Mouse (Mus musculus) embryonic facial prominence, embryonic 13.5 days (tissue): Measurements from ENCODE around the gene Dicer1. TPM values are rescaled to one million over a fixed set of nuclear protein-coding genes. Genes with fewer than 3 reads are reported as not detected.

Experiments used
- ATAC-seq: fragments of 200-750 bp; cut with Nextera tagmentation; 2 replicates; pipeline ENCODE4 v1.8.0; 2017; ENCODE audit warnings: low read depth; ENCODE audit not compliant: insufficient number of reproducible peaks, insufficient read depth, low FRiP score, low TSS enrichment
- H3K27ac ChIP-seq: fragments of 300-500 bp; sonication (generic); 2 replicates; pipeline ENCODE4 v1.5.1; 2015; ENCODE audit warnings: moderate library complexity, mild to moderate bottlenecking, inconsistent platforms
- H3K27me3 ChIP-seq: fragments of 300-500 bp; sonication (generic); 2 replicates; pipeline ENCODE4 v1.6.1; 2015; ENCODE audit warnings: mild to moderate bottlenecking, inconsistent platforms
- H3K36me3 ChIP-seq: fragments of 300-500 bp; sonication (generic); 2 replicates; pipeline ENCODE4 v1.6.1; 2015; ENCODE audit warnings: mild to moderate bottlenecking, inconsistent platforms
- H3K4me1 ChIP-seq: fragments of 300-500 bp; sonication (generic); 2 replicates; pipeline ENCODE4 v1.6.1; 2015; ENCODE audit warnings: inconsistent platforms
- H3K4me2 ChIP-seq: fragments of 300-500 bp; sonication (generic); 2 replicates; pipeline ENCODE4 v1.6.1; 2015; ENCODE audit warnings: moderate library complexity, mild to moderate bottlenecking, inconsistent platforms
- H3K4me3 ChIP-seq: fragments of 300-500 bp; sonication (generic); 2 replicates; pipeline ENCODE4 v1.5.1; 2015; ENCODE audit warnings: mild to moderate bottlenecking, inconsistent platforms
- H3K9ac ChIP-seq: fragments of 300-500 bp; sonication (generic); 2 replicates; pipeline ENCODE4 v1.6.1; 2015; ENCODE audit warnings: mild to moderate bottlenecking, inconsistent platforms
- H3K9me3 ChIP-seq: fragments of 300-500 bp; sonication (generic); 2 replicates; pipeline ENCODE4 v1.6.1; 2016; ENCODE audit warnings: inconsistent platforms
- WGBS: fragments of 180-500 bp; shearing (Covaris S2); methylation state at CpG from one replicate; pipeline ENCODE4 v1.1.7; 2015; ENCODE audit warnings: mixed read lengths; 5-methylcytosine and 5-hydroxymethylcytosine counted together
- polyA plus RNA-seq: library from polyadenylated mRNA; unstranded; fragments of >200 nt; fragmentation: Nextera tagmentation; extraction: Ambion mirVana; gene quantifications from 2 replicates; pipeline ENCODE4 v1.2.1, GENCODE M21; 2015

Dicer1 gene
- polyA plus RNA-seq, 1 experiment from 2014 or later = 47.2 TPM

DNA sequence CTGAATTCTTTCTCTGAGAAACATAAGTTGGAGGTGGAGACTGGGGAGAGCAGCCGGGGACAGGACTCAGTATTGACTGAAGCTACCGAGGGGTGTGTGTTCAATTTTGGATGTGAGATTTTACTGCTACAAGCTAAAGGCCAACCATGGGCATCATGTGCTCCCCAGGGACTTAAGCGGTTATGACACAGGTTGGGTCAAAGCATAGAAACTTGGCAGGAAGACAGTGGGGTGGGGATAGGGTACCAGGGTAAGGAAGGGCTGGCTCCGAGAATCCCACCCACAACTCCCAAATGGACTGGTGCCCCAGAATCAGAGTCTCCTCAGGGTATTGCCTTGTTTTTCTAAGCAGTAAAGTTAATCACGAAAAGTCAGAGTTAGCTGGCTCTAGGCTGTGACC, 13.4 kb upstream of the Dicer1 start:
- H3K4me2 ChIP-seq = no peak overlapping the region
- no peaks in the 10 kb centered on the region for H3K36me3 ChIP-seq
- H3K4me3 ChIP-seq = no peak overlapping the region
- H3K9ac ChIP-seq = no peak overlapping the region
- no peak for ATAC-seq
- H3K27me3 ChIP-seq = no peaks in the 10 kb centered on the region
- no peaks in the 10 kb centered on the region; the same call in 1 of the 2 replicates for H3K4me1 ChIP-seq
- H3K27ac ChIP-seq = no peak overlapping the region
- no peaks in the 10 kb centered on the region for H3K9me3 ChIP-seq
- WGBS = 78% methylated on average over 5 of the region's 5 CpGs

DNA sequence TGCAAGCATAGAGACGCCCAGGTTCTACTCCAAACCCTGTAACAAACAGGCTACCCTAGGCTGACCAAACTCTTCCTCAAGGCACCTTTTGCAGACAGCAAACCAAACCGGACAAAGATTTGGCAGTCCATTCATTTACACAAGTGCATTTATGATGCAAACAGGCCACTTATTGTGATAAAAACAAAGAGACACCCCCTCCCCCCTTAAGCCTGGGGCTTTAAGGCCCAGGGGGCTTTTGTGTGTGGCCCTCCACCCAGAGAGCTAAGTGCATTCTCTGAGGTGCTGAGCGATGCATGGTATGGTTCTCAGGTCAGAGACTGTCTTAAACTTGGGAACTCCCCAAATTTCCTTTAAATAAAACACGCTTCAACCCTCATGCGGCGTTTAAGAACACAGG, 12.2 kb upstream of the Dicer1 start:
- no peaks in the 10 kb centered on the region for H3K36me3 ChIP-seq
- no peak overlapping the region for H3K27ac ChIP-seq
- no peaks in the 10 kb centered on the region; the same call in 1 of the 2 replicates for H3K4me1 ChIP-seq
- H3K27me3 ChIP-seq = no peaks in the 10 kb centered on the region
- H3K4me3 ChIP-seq = no peak overlapping the region
- ATAC-seq = no peak
- H3K4me2 ChIP-seq = no peak overlapping the region
- no peak overlapping the region for H3K9ac ChIP-seq
- H3K9me3 ChIP-seq = no peaks in the 10 kb centered on the region
- 58% methylated on average over 6 of the region's 6 CpGs for whole genome bisulfite sequencing

DNA sequence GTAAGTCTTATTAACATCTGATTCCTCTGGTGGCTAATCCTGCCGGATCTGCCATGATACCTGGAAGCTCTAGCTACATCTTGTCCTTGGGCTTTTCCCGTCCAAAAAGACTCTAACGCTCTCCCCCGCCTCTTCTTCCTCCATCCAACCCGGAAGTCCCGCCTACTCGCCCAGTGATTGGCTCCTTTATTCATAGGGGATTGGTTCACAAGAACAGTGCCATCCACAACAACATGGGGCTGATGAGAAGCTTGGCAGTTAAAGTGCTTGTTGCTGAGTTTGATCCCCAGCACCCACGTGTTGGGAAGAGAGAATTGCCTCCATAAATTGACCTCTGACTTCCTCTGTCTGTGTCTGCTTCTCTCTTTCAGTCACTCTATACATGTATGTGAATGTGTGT, 9.7 kb upstream of the Dicer1 start:
- no peak for ATAC-seq
- no peak overlapping the region for H3K4me2 ChIP-seq
- 82% methylated on average over 8 of the region's 8 CpGs for WGBS

DNA sequence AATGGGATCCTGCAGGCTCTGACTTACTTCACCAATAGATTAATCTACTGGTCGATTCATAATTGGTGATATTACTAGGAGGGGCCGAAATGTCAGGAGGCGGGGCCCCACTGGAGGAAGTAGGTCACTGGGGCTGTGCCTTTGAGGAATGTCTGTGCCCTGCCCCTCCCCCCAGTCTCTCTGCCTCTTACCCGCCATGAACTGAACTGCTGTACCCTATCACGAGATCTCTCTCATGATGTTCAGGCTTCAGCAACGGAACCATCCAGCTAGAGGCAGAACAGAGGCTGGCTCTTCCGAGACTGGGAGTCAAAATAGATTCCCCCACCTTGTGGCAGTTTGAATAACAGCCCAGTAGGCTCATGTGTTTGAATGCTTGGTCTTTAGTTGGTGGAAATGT, 6.3 kb upstream of the Dicer1 start:
- ATAC-seq = no peak

More for the DNA sequence above, 9.7 kb upstream of the Dicer1 start:
- Histone ChIP-seq H3K9ac (no peak overlapping the region), H3K4me3 (no peak overlapping the region), H3K9me3 (no peaks in the 10 kb centered on the region), H3K27ac (no peak overlapping the region), H3K27me3 (no peaks in the 10 kb centered on the region), H3K36me3 (no peaks in the 10 kb centered on the region), H3K4me1 (no peaks in the 10 kb centered on the region)

DNA sequence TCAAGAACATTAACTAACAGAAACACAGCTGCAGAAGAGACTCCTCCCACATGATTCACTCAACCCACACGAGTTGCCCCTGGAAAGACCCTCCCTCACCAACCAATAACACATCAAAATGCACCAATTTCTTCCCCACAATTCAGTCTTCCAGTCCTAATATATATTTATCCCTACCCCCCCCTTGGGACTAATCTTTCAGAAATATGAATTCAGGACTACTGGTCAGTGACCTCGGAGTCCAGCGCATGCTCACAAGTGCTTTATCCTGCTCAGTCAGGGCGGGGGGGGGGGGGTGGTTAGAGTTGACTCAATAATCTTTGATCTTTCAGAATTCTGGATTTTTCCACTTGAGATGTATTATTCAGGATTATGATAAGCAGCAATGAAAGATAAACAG, 1.9 kb upstream of the Dicer1 start:
- no peak for ATAC-seq
- 69% methylated on average over 4 of the region's 4 CpGs for WGBS
- Histone ChIP-seq H3K27ac (no peak overlapping the region), H3K36me3 (peaks cover 8% of the 10 kb centered on the region; the same call in 1 of the 2 replicates), H3K27me3 (no peaks in the 10 kb centered on the region), H3K4me1 (peaks cover 26% of the 10 kb centered on the region), H3K9ac (no peak overlapping the region), H3K4me2 (no peak overlapping the region), H3K9me3 (no peaks in the 10 kb centered on the region), H3K4me3 (no peak overlapping the region)

More for the DNA sequence above, 6.3 kb upstream of the Dicer1 start:
- Histone ChIP-seq H3K27ac (no peak overlapping the region), H3K27me3 (no peaks in the 10 kb centered on the region), H3K4me3 (no peak overlapping the region), H3K4me1 (peaks cover under 1% of the 10 kb centered on the region; the same call in 1 of the 2 replicates), H3K9me3 (no peaks in the 10 kb centered on the region), H3K4me2 (no peak overlapping the region), H3K36me3 (no peaks in the 10 kb centered on the region), H3K9ac (no peak overlapping the region)
- WGBS = 87% methylated on average over 7 of the region's 7 CpGs

DNA sequence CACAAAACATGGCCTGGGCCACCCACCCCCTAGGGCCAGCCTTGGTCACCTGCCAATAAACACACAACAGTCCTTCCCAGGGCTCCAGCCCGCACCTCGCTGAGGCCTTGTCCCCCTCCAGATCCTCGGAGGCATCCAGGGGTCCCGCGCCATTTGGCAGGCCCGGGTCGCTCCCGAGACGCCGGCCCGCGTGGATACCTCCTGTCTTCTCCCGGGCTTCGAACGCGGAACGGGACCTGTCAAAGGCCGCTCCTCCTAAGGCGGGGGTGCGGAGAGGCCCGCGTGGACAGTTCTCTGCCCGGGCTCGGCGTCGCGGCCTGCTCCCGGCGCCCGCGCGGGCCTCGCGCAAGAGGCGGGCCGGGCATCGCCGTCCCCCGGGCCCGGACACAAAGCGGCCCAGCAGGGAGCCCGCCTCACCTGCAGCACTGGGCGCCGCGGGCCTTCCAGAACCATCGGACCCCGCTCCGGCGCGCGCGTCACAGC, 380 bp downstream of the Dicer1 start:
- 0 out of 2 replicates have a peak, but pooled peaks have one; percentile 17 for ATAC-seq
- under 1% methylated on average over 45 of the region's 52 CpGs for WGBS

DNA sequence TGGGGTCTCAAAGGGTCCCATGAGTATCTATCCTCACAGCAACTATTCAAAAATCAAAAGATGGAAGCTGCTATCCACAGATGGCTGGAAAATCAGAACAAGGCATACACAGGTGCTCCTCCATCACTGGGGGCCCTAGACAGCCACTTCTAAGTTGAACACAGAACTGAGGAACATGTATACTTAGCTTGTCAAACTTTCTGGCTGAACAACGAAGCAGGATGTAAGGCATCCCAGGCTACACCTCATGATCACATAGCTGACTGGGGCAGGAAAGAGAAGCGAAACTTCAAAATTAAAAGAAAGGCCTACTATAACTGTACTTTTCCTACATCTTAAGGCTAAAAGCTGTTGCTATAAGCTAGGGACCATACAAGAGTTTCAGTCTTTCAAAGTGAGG, 2.8 kb downstream of the Dicer1 start:
- Histone ChIP-seq H3K27me3 (no peaks in the 10 kb centered on the region), H3K27ac (no peak overlapping the region), H3K9ac (no peak overlapping the region), H3K4me2 (peak overlapping the region; percentile 94; the same call in 1 of the 2 replicates), H3K4me1 (peaks cover 36% of the 10 kb centered on the region), H3K9me3 (no peaks in the 10 kb centered on the region), H3K4me3 (no peak overlapping the region), H3K36me3 (peaks cover 13% of the 10 kb centered on the region; the same call in 1 of the 2 replicates)
- no peak for ATAC-seq
- WGBS = 82% methylated on average over 2 of the region's 2 CpGs

More for the DNA sequence above, 380 bp downstream of the Dicer1 start:
- H3K27me3 ChIP-seq = no peaks in the 10 kb centered on the region
- H3K4me2 ChIP-seq = peak overlapping the region; percentile 94
- peaks cover 8% of the 10 kb centered on the region; the same call in 1 of the 2 replicates for H3K36me3 ChIP-seq
- H3K4me3 ChIP-seq = peak overlapping the region; percentile 94
- peak overlapping the region; percentile 95 for H3K27ac ChIP-seq
- H3K9ac ChIP-seq = peak overlapping the region; percentile 98
- H3K9me3 ChIP-seq = no peaks in the 10 kb centered on the region
- H3K4me1 ChIP-seq = peaks cover 36% of the 10 kb centered on the region

DNA sequence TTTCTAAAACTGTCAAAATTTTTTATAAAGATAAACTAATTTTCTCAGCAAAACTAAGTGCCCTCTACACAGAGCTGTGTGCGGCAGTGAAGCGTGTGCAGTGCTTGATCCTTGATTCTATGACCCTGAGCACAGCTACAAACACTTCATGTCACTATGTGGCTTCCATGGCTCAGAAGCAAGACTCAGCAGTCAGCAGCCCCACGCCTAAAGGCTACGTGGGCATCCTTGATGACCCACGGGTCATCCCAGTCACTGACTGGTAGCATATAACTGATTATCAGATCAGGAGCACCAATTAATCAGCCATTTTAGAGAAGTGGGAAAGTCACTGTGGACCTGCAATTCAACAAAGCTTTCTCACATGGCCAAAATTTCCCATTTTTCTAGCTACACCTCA, 4.5 kb downstream of the Dicer1 start:
- peaks cover 38% of the 10 kb centered on the region for H3K4me1 ChIP-seq
- H3K4me3 ChIP-seq = no peak overlapping the region
- no peak overlapping the region for H3K4me2 ChIP-seq
- H3K27ac ChIP-seq = no peak overlapping the region
- H3K9ac ChIP-seq = no peak overlapping the region
- peaks cover 13% of the 10 kb centered on the region; the same call in 1 of the 2 replicates for H3K36me3 ChIP-seq
- H3K27me3 ChIP-seq = no peaks in the 10 kb centered on the region
- H3K9me3 ChIP-seq = no peaks in the 10 kb centered on the region
- WGBS = 87% methylated on average over 5 of the region's 5 CpGs
- ATAC-seq = no peak

DNA sequence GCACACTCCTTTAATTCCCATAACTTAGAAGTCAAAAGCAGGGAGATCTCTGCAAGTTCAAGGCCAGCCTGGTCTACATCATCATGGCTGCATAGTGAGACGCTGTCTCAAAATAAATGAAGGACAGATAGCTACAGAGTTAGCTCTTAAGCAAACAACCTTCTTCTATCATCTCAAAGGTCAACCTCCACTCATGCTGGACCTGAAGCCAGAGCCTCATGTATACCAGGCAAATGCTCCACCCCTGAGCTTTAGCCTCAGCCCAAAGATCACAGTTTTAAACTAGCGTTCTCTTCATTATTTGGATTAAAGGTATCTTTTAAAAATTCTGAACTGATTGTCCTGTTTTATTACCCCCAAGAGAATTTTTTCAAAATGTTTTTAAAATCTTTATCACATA, 5.2 kb downstream of the Dicer1 start:
- no peak overlapping the region for H3K4me3 ChIP-seq
- H3K9me3 ChIP-seq = no peaks in the 10 kb centered on the region
- peaks cover 13% of the 10 kb centered on the region; the same call in 1 of the 2 replicates for H3K36me3 ChIP-seq
- H3K9ac ChIP-seq = no peak overlapping the region
- 97% methylated on average over 2 of the region's 2 CpGs for WGBS
- no peak overlapping the region for H3K4me2 ChIP-seq
- no peak for ATAC-seq
- peaks cover 45% of the 10 kb centered on the region for H3K4me1 ChIP-seq
- no peak overlapping the region for H3K27ac ChIP-seq
- no peaks in the 10 kb centered on the region for H3K27me3 ChIP-seq

DNA sequence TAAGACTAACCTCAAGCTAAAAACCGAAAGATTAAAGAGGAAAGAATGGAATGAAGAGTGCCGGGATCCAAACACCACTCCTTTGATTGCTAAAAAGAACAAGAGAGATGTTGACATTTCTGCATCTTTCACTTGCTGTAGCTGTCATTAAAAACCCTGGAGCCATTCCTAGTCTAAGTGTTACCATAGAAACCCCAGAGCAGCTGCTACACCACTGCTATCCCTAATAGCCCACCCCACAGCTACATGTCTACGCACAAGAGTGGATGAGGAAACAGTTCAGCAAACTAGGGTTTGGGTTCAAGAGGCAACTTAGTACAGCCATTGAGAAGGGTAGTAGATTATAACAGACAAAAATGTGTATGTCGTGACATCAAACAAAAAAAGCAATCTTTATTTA, 8.1 kb downstream of the Dicer1 start:
- Histone ChIP-seq H3K4me2 (no peak overlapping the region), H3K9ac (no peak overlapping the region), H3K27ac (no peak overlapping the region), H3K27me3 (no peaks in the 10 kb centered on the region), H3K4me3 (no peak overlapping the region), H3K9me3 (no peaks in the 10 kb centered on the region), H3K36me3 (0 out of 2 replicates have a peak, but pooled peaks cover 5% of the 10 kb centered on the region), H3K4me1 (peaks cover 45% of the 10 kb centered on the region)
- 62% methylated on average over 4 of the region's 4 CpGs for WGBS
- ATAC-seq = no peak

DNA sequence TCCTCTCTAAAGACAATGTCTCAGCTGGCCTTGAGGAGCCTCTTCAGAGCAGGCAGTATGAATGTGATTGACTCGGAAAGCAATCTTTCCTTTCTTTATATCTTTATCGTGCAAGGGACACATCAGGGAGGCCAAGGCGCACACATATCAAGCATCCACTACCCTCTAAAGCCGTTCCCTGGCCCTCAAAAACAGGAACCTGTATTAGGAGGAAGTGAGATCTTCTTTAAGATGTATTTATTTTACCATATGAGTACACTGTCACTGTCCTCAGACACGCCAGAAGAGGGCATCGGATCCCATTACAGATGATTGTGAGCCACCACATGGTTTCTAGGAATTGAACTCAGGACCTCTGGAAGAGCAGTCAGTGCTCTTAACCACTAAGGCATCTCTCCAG, 9.5 kb downstream of the Dicer1 start:
- Histone ChIP-seq H3K27ac (no peak overlapping the region), H3K4me1 (peaks cover 35% of the 10 kb centered on the region), H3K4me2 (no peak overlapping the region), H3K27me3 (no peaks in the 10 kb centered on the region), H3K4me3 (no peak overlapping the region), H3K9ac (no peak overlapping the region), H3K9me3 (no peaks in the 10 kb centered on the region), H3K36me3 (0 out of 2 replicates have a peak, but pooled peaks cover 13% of the 10 kb centered on the region)
- ATAC-seq = no peak
- 88% methylated on average over 6 of the region's 6 CpGs for WGBS
